In genomic region chr3:96498476-96499245, GRCm38 (mm10) we compare ENCODE assay signal across 12 mouse cellular contexts. TPM values are rescaled to one million over a fixed set of nuclear protein-coding genes. Genes with fewer than 3 reads are reported as not detected.
DNase-seq lines count a peak whose midpoint lies in the region; ATAC-seq and TF ChIP-seq lines count a peak whose summit lies in the region.
"Had no signal": no experiment of that assay in that cellular context is flagged by ENCODE, and none has a peak within 500 bp of the region (broad histone marks: within the 10 kb centered on the region; RNA-seq: fewer than 3 reads in every experiment).

No protein-coding gene starts in this region.

- no peak for TF ChIP-seq CTCF in liver, adult 2 months (IDR thresholded peaks at IDR 0.05; ENCODE audit: low read depth, low read length)

- TF ChIP-seq POLR2A in liver, adult 2 months (IDR thresholded peaks at IDR 0.05; ENCODE audit: extremely low read depth, insufficient read depth, low read length), result no peak

- no peak overlapping the region for H3K9ac ChIP-seq in liver, adult 2 months (ENCODE audit: low read depth, low read length)
- H3K9ac ChIP-seq in hindbrain, embryonic 12.5 days, result no peak overlapping the region
- no peak overlapping the region for H3K9ac ChIP-seq in midbrain, embryonic 16.5 days (ENCODE audit: low read depth, low read length)

- DNase-seq in liver, adult 2 months (ENCODE audit: extremely low read depth, low read depth, low spot score), result peak; percentile 10
- DNase-seq in liver, result no peak
- no peak for DNase-seq in layer of hippocampus, postnatal 36 days
- no peak for DNase-seq in right cerebral cortex, adult 18-20 months

- H3K4me2 ChIP-seq in hindbrain, embryonic 12.5 days (replicated peaks), result no peak overlapping the region
- H3K4me2 ChIP-seq in midbrain, embryonic 16.5 days (ENCODE audit: low read length), result peak overlapping the region; percentile 51

- peak overlapping the region; percentile 88 for H3K4me3 ChIP-seq in erythroblast, embryonic 14.5 days (replicated peaks)
- H3K4me3 ChIP-seq in liver, adult 2 months (ENCODE audit: insufficient read depth, low read depth, low read length), result no peak overlapping the region
- H3K4me3 ChIP-seq in hindbrain, embryonic 12.5 days, result peak overlapping the region; percentile 61; the same call in 1 of the 2 replicates
- no peak overlapping the region; the same call in 1 of the 2 replicates for H3K4me3 ChIP-seq in midbrain, embryonic 16.5 days (ENCODE audit: low read depth, low read length)

- H3K4me1 ChIP-seq in erythroblast, embryonic 14.5 days (ENCODE audit: control insufficient read depth), result peaks cover 69% of the 10 kb centered on the region
- peaks cover 4% of the 10 kb centered on the region for H3K4me1 ChIP-seq in liver, adult 2 months (ENCODE audit: control insufficient read depth, insufficient read depth, low read length)
- H3K4me1 ChIP-seq in hindbrain, embryonic 12.5 days, result peaks cover 4% of the 10 kb centered on the region; the same call in 1 of the 2 replicates
- peaks cover 4% of the 10 kb centered on the region for H3K4me1 ChIP-seq in midbrain, embryonic 16.5 days (ENCODE audit: control insufficient read depth, insufficient read depth, low read length)

- H3K27me3 ChIP-seq in erythroblast, embryonic 14.5 days (ENCODE audit: control insufficient read depth), result no peaks in the 10 kb centered on the region
- H3K27me3 ChIP-seq in liver, adult 2 months (ENCODE audit: control insufficient read depth, insufficient read depth, low read length), result no peaks in the 10 kb centered on the region
- no peaks in the 10 kb centered on the region for H3K27me3 ChIP-seq in hindbrain, embryonic 12.5 days
- H3K27me3 ChIP-seq in midbrain, embryonic 16.5 days (ENCODE audit: control insufficient read depth, insufficient read depth, low read depth, low read length), result no peaks in the 10 kb centered on the region
- H3K27me3 ChIP-seq: midbrain, embryonic 12.5 days had no signal

- no peaks in the 10 kb centered on the region for H3K36me3 ChIP-seq in erythroblast, embryonic 14.5 days (ENCODE audit: control insufficient read depth)
- H3K36me3 ChIP-seq in liver, adult 2 months (ENCODE audit: control insufficient read depth, insufficient read depth, low read length), result no peaks in the 10 kb centered on the region
- H3K36me3 ChIP-seq in hindbrain, embryonic 12.5 days, result no peaks in the 10 kb centered on the region
- no peaks in the 10 kb centered on the region for H3K36me3 ChIP-seq in midbrain, embryonic 16.5 days (ENCODE audit: control insufficient read depth, insufficient read depth, low read length)
- H3K36me3 ChIP-seq: midbrain, embryonic 12.5 days had no signal

- no peaks in the 10 kb centered on the region for H3K9me3 ChIP-seq in erythroblast, embryonic 14.5 days (ENCODE audit: control insufficient read depth, low read length)
- no peaks in the 10 kb centered on the region for H3K9me3 ChIP-seq in hindbrain, embryonic 12.5 days (replicated peaks)
- no peaks in the 10 kb centered on the region for H3K9me3 ChIP-seq in midbrain, embryonic 16.5 days (replicated peaks; ENCODE audit: control insufficient read depth, low read length, poor library complexity, severe bottlenecking)
- H3K9me3 ChIP-seq: midbrain, embryonic 12.5 days had no signal

- no peak overlapping the region for H3K27ac ChIP-seq in liver, adult 2 months (replicated peaks; ENCODE audit: insufficient read depth, low read depth, low read length)
- no peak overlapping the region for H3K27ac ChIP-seq in hindbrain, embryonic 12.5 days
- H3K27ac ChIP-seq in midbrain, embryonic 16.5 days (ENCODE audit: low read length), result no peak overlapping the region; the same call in 1 of the 2 replicates

- no peak for ATAC-seq in erythroblast, adult 5-6 weeks (replicated peaks; ENCODE audit: low FRiP score, poor library complexity, severe bottlenecking)
- ATAC-seq in hindbrain, embryonic 12.5 days (ENCODE audit: low FRiP score), result no peak
- no peak for ATAC-seq in midbrain, embryonic 16.5 days

- 91% methylated on average over 4 of the region's 4 CpGs for WGBS in liver, adult 2 months
- 81% methylated on average over 4 of the region's 4 CpGs for WGBS in hindbrain, embryonic 12.5 days
- 83% methylated on average over 4 of the region's 4 CpGs for WGBS in midbrain, embryonic 16.5 days

- no peaks in the 10 kb centered on the region for H3K79me2 ChIP-seq in liver, adult 2 months (ENCODE audit: control insufficient read depth, insufficient read depth, low read length)

RNA-seq across cellular contexts. Expression of gene Hfe2, which starts 26.3 kb away (rescaled TPM):
- not detected in 2 replicates for polyA plus RNA-seq in erythroblast, embryonic 14.5 days (2012)
- total RNA-seq in erythroblast, adult 5-6 weeks (2015; ENCODE audit: low replicate concordance), result not detected in 2 replicates
- total RNA-seq in erythroblast, adult 5-6 weeks (2017; ENCODE audit: low replicate concordance), result 0.17 TPM in 1 of 2 replicates, not detected in the other
- 29.6 and 36.4 TPM in 2 replicates for total RNA-seq in liver, adult 2 months (2014; rRNA removed)
- polyA plus RNA-seq in liver, adult 2 months (2012; rRNA removed), result 93.8 and 98.4 TPM in 2 replicates
- polyA plus RNA-seq in hindbrain, embryonic 12.5 days (2016; fragmentation: Nextera tagmentation; extraction: Ambion mirVana), result 0.70 and 2.5 TPM in 2 replicates
- polyA plus RNA-seq in midbrain, embryonic 16.5 days (2015; fragmentation: Nextera tagmentation; extraction: Ambion mirVana), result 1.8 and 2.4 TPM in 2 replicates
- under 1 TPM in 1 of 2 experiments, not detected in 1; 0.25 TPM for total RNA-seq in layer of hippocampus, postnatal 36 days (2021)

RNA-seq across cellular contexts. Expression of gene BC107364, which starts 46.6 kb away (rescaled TPM):
- not detected in 2 replicates for polyA plus RNA-seq in erythroblast, embryonic 14.5 days (2012)
- total RNA-seq in erythroblast, adult 5-6 weeks (2015; ENCODE audit: low replicate concordance), result not detected in 2 replicates
- not detected in 2 replicates for total RNA-seq in erythroblast, adult 5-6 weeks (2017; ENCODE audit: low replicate concordance)
- not detected in 2 replicates for total RNA-seq in liver, adult 2 months (2014; rRNA removed)
- polyA plus RNA-seq in liver, adult 2 months (2012; rRNA removed), result not detected in 2 replicates
- not detected in 2 replicates for polyA plus RNA-seq in hindbrain, embryonic 12.5 days (2016; fragmentation: Nextera tagmentation; extraction: Ambion mirVana)
- not detected in 2 replicates for polyA plus RNA-seq in midbrain, embryonic 16.5 days (2015; fragmentation: Nextera tagmentation; extraction: Ambion mirVana)
- total RNA-seq in layer of hippocampus, postnatal 36 days (2021), result not detected
- total RNA-seq: ES-E14; heart, postnatal 36 days had no signal
- polyA plus RNA-seq: midbrain, embryonic 12.5 days; spleen, adult 2 months had no signal

RNA-seq across cellular contexts. Expression of gene Txnip, which starts 59.1 kb away (rescaled TPM):
- polyA plus RNA-seq in erythroblast, embryonic 14.5 days (2012), result 0.76 and 1.4 TPM in 2 replicates
- 125 and 174 TPM in 2 replicates for total RNA-seq in erythroblast, adult 5-6 weeks (2015; ENCODE audit: low replicate concordance)
- total RNA-seq in erythroblast, adult 5-6 weeks (2017; ENCODE audit: low replicate concordance), result 113 and 122 TPM in 2 replicates
- total RNA-seq in liver, adult 2 months (2014; rRNA removed), result 153 and 159 TPM in 2 replicates
- polyA plus RNA-seq in liver, adult 2 months (2012; rRNA removed), result 51.0 and 74.3 TPM in 2 replicates
- 58.7 and 59.9 TPM in 2 replicates for polyA plus RNA-seq in hindbrain, embryonic 12.5 days (2016; fragmentation: Nextera tagmentation; extraction: Ambion mirVana)
- 41.5 and 43.5 TPM in 2 replicates for polyA plus RNA-seq in midbrain, embryonic 16.5 days (2015; fragmentation: Nextera tagmentation; extraction: Ambion mirVana)
- total RNA-seq in layer of hippocampus, postnatal 36 days (2021), result 10 to 100 TPM; 20.7 to 32.2 TPM

Comparison
In these comparisons a context has a peak if more than half of its experiments do, and no peak if none do; other contexts are left out.
1. H3K4me3 ChIP-seq: peak in erythroblast, embryonic 14.5 days (single experiment) and hindbrain, embryonic 12.5 days (single experiment); none in liver, adult 2 months (single experiment) and midbrain, embryonic 16.5 days (single experiment).
2. RNA of gene Hfe2, which starts 26.3 kb away (polyA plus RNA-seq): 93.8 to 98.4 TPM in liver, adult 2 months; 1.8 to 2.4 TPM in midbrain, embryonic 16.5 days, 0.70 to 2.5 TPM in hindbrain, embryonic 12.5 days and not detected in erythroblast, embryonic 14.5 days; every median in the first group is over 10 times any median in the second.
3. RNA of gene Txnip, which starts 59.1 kb away (polyA plus RNA-seq): 51.0 to 74.3 TPM in liver, adult 2 months, 58.7 to 59.9 TPM in hindbrain, embryonic 12.5 days and 41.5 to 43.5 TPM in midbrain, embryonic 16.5 days; 0.76 to 1.4 TPM in erythroblast, embryonic 14.5 days; every median in the first group is over 10 times any median in the second.